In genomic region chr15:49650549-49651180, GRCm38 (mm10) we compare ENCODE assay signal across 20 mouse cellular contexts.
DNase-seq lines count a peak whose midpoint lies in the region; ATAC-seq and TF ChIP-seq lines count a peak whose summit lies in the region.
"Had no signal": no experiment of that assay in that cellular context is flagged by ENCODE, and none has a peak within 500 bp of the region (broad histone marks: within the 10 kb centered on the region; RNA-seq: fewer than 3 reads in every experiment).

No protein-coding gene starts in this region.

- 0 out of 2 replicates have a peak, but pooled peaks have one; percentile 50 for ATAC-seq in intestine, embryonic 14.5 days (replicated peaks; ENCODE audit: low FRiP score, low TSS enrichment, low read depth)
- ATAC-seq in intestine, embryonic 15.5 days: no peak
- ATAC-seq: lung, postnatal 0 days had no signal

- WGBS in intestine, embryonic 14.5 days: 60% methylated on average over 2 of the region's 2 CpGs
- 50% methylated on average over 2 of the region's 2 CpGs for WGBS in intestine, embryonic 15.5 days

- no peak overlapping the region for H3K4me3 ChIP-seq in intestine, embryonic 14.5 days (ENCODE audit: low read depth, low read length)
- no peak overlapping the region for H3K4me3 ChIP-seq in intestine, embryonic 15.5 days (replicated peaks)
- H3K4me3 ChIP-seq: left cerebral cortex, adult 2 months; limb, embryonic 12.5 days; liver, embryonic 13.5 days had no signal

- H3K27ac ChIP-seq in intestine, embryonic 14.5 days (ENCODE audit: low read depth): no peak overlapping the region
- H3K27ac ChIP-seq in intestine, embryonic 15.5 days: no peak overlapping the region
- H3K27ac ChIP-seq: left cerebral cortex, adult 2 months; limb, embryonic 12.5 days; liver, embryonic 13.5 days had no signal

- TF ChIP-seq CTCF in brain, embryonic 14.5 days (IDR thresholded peaks at IDR 0.05; ENCODE audit: borderline replicate concordance, extremely low read depth, insufficient read depth, insufficient read length): no peak

- no peaks in the 10 kb centered on the region for H3K4me1 ChIP-seq in intestine, embryonic 14.5 days (replicated peaks; ENCODE audit: control insufficient read depth, insufficient read depth, low read length)
- no peaks in the 10 kb centered on the region for H3K4me1 ChIP-seq in intestine, embryonic 15.5 days (replicated peaks)
- H3K4me1 ChIP-seq: limb, embryonic 12.5 days; liver, embryonic 13.5 days had no signal

- no peak for TF ChIP-seq POLR2A in brain, embryonic 14.5 days (IDR thresholded peaks at IDR 0.05; ENCODE audit: borderline replicate concordance, extremely low read depth, insufficient read depth, insufficient read length, poor library complexity, severe bottlenecking)

- H3K9ac ChIP-seq in intestine, embryonic 14.5 days (ENCODE audit: low read length): no peak overlapping the region
- no peak overlapping the region for H3K9ac ChIP-seq in intestine, embryonic 15.5 days
- H3K9ac ChIP-seq: limb, embryonic 12.5 days; liver, embryonic 13.5 days had no signal

- H3K4me2 ChIP-seq in intestine, embryonic 14.5 days (ENCODE audit: low read length): no peak overlapping the region
- no peak overlapping the region for H3K4me2 ChIP-seq in intestine, embryonic 15.5 days (replicated peaks)
- H3K4me2 ChIP-seq: limb, embryonic 12.5 days; liver, embryonic 13.5 days had no signal

- no peaks in the 10 kb centered on the region for H3K36me3 ChIP-seq in intestine, embryonic 14.5 days (ENCODE audit: control insufficient read depth, insufficient read depth, low read length)
- no peaks in the 10 kb centered on the region for H3K36me3 ChIP-seq in intestine, embryonic 15.5 days
- H3K36me3 ChIP-seq: limb, embryonic 12.5 days; liver, embryonic 13.5 days had no signal

- no peaks in the 10 kb centered on the region for H3K27me3 ChIP-seq in intestine, embryonic 14.5 days (replicated peaks; ENCODE audit: control insufficient read depth, insufficient read depth, low read length)
- no peaks in the 10 kb centered on the region for H3K27me3 ChIP-seq in intestine, embryonic 15.5 days (replicated peaks)
- H3K27me3 ChIP-seq: limb, embryonic 12.5 days; liver, embryonic 13.5 days had no signal

- H3K9me3 ChIP-seq in intestine, embryonic 14.5 days (ENCODE audit: control insufficient read depth, low read length): no peaks in the 10 kb centered on the region
- no peaks in the 10 kb centered on the region for H3K9me3 ChIP-seq in intestine, embryonic 15.5 days
- H3K9me3 ChIP-seq: limb, embryonic 12.5 days; liver, embryonic 13.5 days had no signal

- DNase-seq in intestine, embryonic 14.5 days (ENCODE audit: low spot score): no peak
- DNase-seq in adipocyte (ENCODE audit: low spot score): peak; percentile 2
- peak; percentile 90 for DNase-seq in brain, embryonic 14.5 days (ENCODE audit: low read depth)
- DNase-seq in mesoderm, embryonic 11.5 days (ENCODE audit: low read depth, low spot score): peak; percentile 34
- no peak for DNase-seq in ovary, postnatal 10 days (ENCODE audit: low spot score)
- no peak for DNase-seq in gastrocnemius, postnatal 10 days
- DNase-seq in spleen, postnatal 36 days (ENCODE audit: low spot score in 2 of 2): no peak
- DNase-seq: cerebellum, adult 11 months; cerebellum, postnatal 25 days; heart, adult 11 months; heart, postnatal 4 days; kidney, adult 18-20 months; kidney, postnatal 10 days; liver, embryonic 13.5 days; right cerebral cortex, postnatal 4 days; thymus, postnatal 4 days had no signal

Comparison
In these comparisons a context has a peak if more than half of its experiments do, and no peak if none do; other contexts are left out.
1. DNase-seq: peak in adipocyte (single experiment), brain, embryonic 14.5 days (single experiment) and mesoderm, embryonic 11.5 days (single experiment); none in intestine, embryonic 14.5 days (single experiment), ovary, postnatal 10 days (single experiment), gastrocnemius, postnatal 10 days (single experiment) and spleen, postnatal 36 days (0 of 2).